ENCODE assay signal across 9 mouse cellular contexts in genomic region chr17:70738168-70738854, GRCm38 (mm10).
DNase-seq lines count a peak whose midpoint lies in the region; ATAC-seq and TF ChIP-seq lines count a peak whose summit lies in the region.
"Had no signal": no experiment of that assay in that cellular context is flagged by ENCODE, and none has a peak within 500 bp of the region (broad histone marks: within the 10 kb centered on the region; RNA-seq: fewer than 3 reads in every experiment).

No protein-coding gene starts in this region.

- H3K4me3 ChIP-seq in embryonic facial prominence, embryonic 14.5 days (ENCODE audit: low read depth, low read length), result peak overlapping the region; percentile 26
- peak overlapping the region; percentile 38 for H3K4me3 ChIP-seq in heart, embryonic 12.5 days
- H3K4me3 ChIP-seq in kidney, embryonic 15.5 days (replicated peaks), result peak overlapping the region; percentile 34
- H3K4me3 ChIP-seq in midbrain, postnatal 0 days (ENCODE audit: low read depth, low read length), result no peak overlapping the region; the same call in 1 of the 2 replicates

- peaks cover 12% of the 10 kb centered on the region; the same call in 1 of the 2 replicates for H3K4me1 ChIP-seq in embryonic facial prominence, embryonic 14.5 days (ENCODE audit: control insufficient read depth, insufficient read depth, low read length)
- peaks cover 17% of the 10 kb centered on the region for H3K4me1 ChIP-seq in heart, embryonic 12.5 days (replicated peaks)
- peaks cover 27% of the 10 kb centered on the region for H3K4me1 ChIP-seq in kidney, embryonic 15.5 days
- no peaks in the 10 kb centered on the region for H3K4me1 ChIP-seq in midbrain, postnatal 0 days (ENCODE audit: insufficient read depth, low read length)

- no peaks in the 10 kb centered on the region for H3K36me3 ChIP-seq in embryonic facial prominence, embryonic 14.5 days (ENCODE audit: control insufficient read depth, insufficient read depth, low read length)
- no peaks in the 10 kb centered on the region for H3K36me3 ChIP-seq in heart, embryonic 12.5 days
- H3K36me3 ChIP-seq in kidney, embryonic 15.5 days, result no peaks in the 10 kb centered on the region
- no peaks in the 10 kb centered on the region for H3K36me3 ChIP-seq in midbrain, postnatal 0 days (ENCODE audit: insufficient read depth, low read length)
- H3K36me3 ChIP-seq: G1E had no signal

- DNase-seq in 3134 (ENCODE audit: extremely low read depth, insufficient read length, low spot score) (peak; percentile 92), liver (peak; percentile 76)
- DNase-seq in adrenal gland, postnatal 14 days, result peak; percentile 94
- peak; percentile 96 for DNase-seq in embryonic facial prominence, embryonic 14.5 days (ENCODE audit: low spot score)
- peak; percentile 80 for DNase-seq in midbrain, postnatal 0 days (ENCODE audit: low spot score)
- DNase-seq in spleen, postnatal 4 days (ENCODE audit: low spot score in 2 of 2), result peak; percentile 57 to 79

- 2% methylated on average over 15 of the region's 17 CpGs for WGBS in embryonic facial prominence, embryonic 14.5 days
- 1% methylated on average over 17 of the region's 17 CpGs for WGBS in heart, embryonic 12.5 days
- 2% methylated on average over 17 of the region's 17 CpGs for WGBS in kidney, embryonic 15.5 days
- 4% methylated on average over 17 of the region's 17 CpGs for WGBS in midbrain, postnatal 0 days

- no peaks in the 10 kb centered on the region for H3K27me3 ChIP-seq in embryonic facial prominence, embryonic 14.5 days (replicated peaks; ENCODE audit: control insufficient read depth, insufficient read depth, low read length)
- H3K27me3 ChIP-seq in heart, embryonic 12.5 days (replicated peaks), result no peaks in the 10 kb centered on the region
- no peaks in the 10 kb centered on the region for H3K27me3 ChIP-seq in kidney, embryonic 15.5 days
- no peaks in the 10 kb centered on the region for H3K27me3 ChIP-seq in midbrain, postnatal 0 days (ENCODE audit: insufficient read depth, low read length)

- H3K9me3 ChIP-seq in embryonic facial prominence, embryonic 14.5 days (ENCODE audit: control insufficient read depth, low read length), result no peaks in the 10 kb centered on the region
- no peaks in the 10 kb centered on the region for H3K9me3 ChIP-seq in heart, embryonic 12.5 days (replicated peaks)
- H3K9me3 ChIP-seq in kidney, embryonic 15.5 days (replicated peaks), result no peaks in the 10 kb centered on the region
- H3K9me3 ChIP-seq in midbrain, postnatal 0 days (ENCODE audit: low read length), result no peaks in the 10 kb centered on the region

- H3K27ac ChIP-seq in embryonic facial prominence, embryonic 14.5 days (replicated peaks; ENCODE audit: low read depth, low read length), result peak overlapping the region; percentile 83
- H3K27ac ChIP-seq in heart, embryonic 12.5 days (ENCODE audit: poor library complexity, severe bottlenecking), result peak overlapping the region; percentile 62
- H3K27ac ChIP-seq in kidney, embryonic 15.5 days, result peak overlapping the region; percentile 89
- H3K27ac ChIP-seq in midbrain, postnatal 0 days (ENCODE audit: low read depth, low read length), result no peak overlapping the region; the same call in 1 of the 2 replicates

- H3K4me2 ChIP-seq in embryonic facial prominence, embryonic 14.5 days (ENCODE audit: low read depth, low read length), result peak overlapping the region; percentile 63
- peak overlapping the region; percentile 70 for H3K4me2 ChIP-seq in heart, embryonic 12.5 days
- H3K4me2 ChIP-seq in kidney, embryonic 15.5 days, result peak overlapping the region; percentile 64
- peak overlapping the region; percentile 42 for H3K4me2 ChIP-seq in midbrain, postnatal 0 days (ENCODE audit: low read depth, low read length, poor library complexity, severe bottlenecking)

- peak; percentile 75 for TF ChIP-seq CTCF in midbrain, postnatal 0 days (IDR thresholded peaks at IDR 0.05)

- H3K9ac ChIP-seq in embryonic facial prominence, embryonic 14.5 days (ENCODE audit: low read depth, low read length), result peak overlapping the region; percentile 49
- peak overlapping the region; percentile 44; the same call in 1 of the 2 replicates for H3K9ac ChIP-seq in heart, embryonic 12.5 days
- peak overlapping the region; percentile 34 for H3K9ac ChIP-seq in kidney, embryonic 15.5 days
- no peak overlapping the region for H3K9ac ChIP-seq in midbrain, postnatal 0 days (replicated peaks; ENCODE audit: low read length, poor library complexity, severe bottlenecking)

- peak; percentile 91 for ATAC-seq in embryonic facial prominence, embryonic 14.5 days (ENCODE audit: low read depth)
- peak; percentile 84 for ATAC-seq in heart, embryonic 12.5 days (ENCODE audit: insufficient number of reproducible peaks, low FRiP score)
- ATAC-seq in kidney, embryonic 15.5 days (replicated peaks; ENCODE audit: low FRiP score), result peak; percentile 89
- ATAC-seq in midbrain, postnatal 0 days (ENCODE audit: low FRiP score), result peak; percentile 91
